Mouse (Mus musculus): Measurements from ENCODE around the gene Myo5c. TPM values are rescaled to one million over a fixed set of nuclear protein-coding genes. Genes with fewer than 3 reads are reported as not detected.

Gene Myo5c
- total RNA-seq, 1 experiment from 2014 or later: 0.70 TPM

Other genes with a start within 250 kb of the Myo5c start
- gene Arpp19, start 194.4 kb upstream of the Myo5c start, total RNA-seq (2017): 110 and 123 TPM in 2 replicates
- 177 and 183 TPM in 2 replicates for gene Myo5a, start 161.0 kb upstream of the Myo5c start, total RNA-seq (2017)
- gene Gnb5, start 74.3 kb downstream of the Myo5c start, total RNA-seq (2017): 0.70 and 2.5 TPM in 2 replicates
- not detected in 2 replicates for gene Bcl2l10, start 115.7 kb downstream of the Myo5c start, total RNA-seq (2017)
- gene Mapk6, start 178.0 kb downstream of the Myo5c start, total RNA-seq (2017): 33.3 and 36.3 TPM in 2 replicates
- 21.4 and 22.9 TPM in 2 replicates for gene Leo1, start 209.5 kb downstream of the Myo5c start, total RNA-seq (2017)

Data from neutrophil, adult 5-6 weeks (primary cell).